Mouse (Mus musculus): ENCODE results near the gene Phyhd1.

DNA sequence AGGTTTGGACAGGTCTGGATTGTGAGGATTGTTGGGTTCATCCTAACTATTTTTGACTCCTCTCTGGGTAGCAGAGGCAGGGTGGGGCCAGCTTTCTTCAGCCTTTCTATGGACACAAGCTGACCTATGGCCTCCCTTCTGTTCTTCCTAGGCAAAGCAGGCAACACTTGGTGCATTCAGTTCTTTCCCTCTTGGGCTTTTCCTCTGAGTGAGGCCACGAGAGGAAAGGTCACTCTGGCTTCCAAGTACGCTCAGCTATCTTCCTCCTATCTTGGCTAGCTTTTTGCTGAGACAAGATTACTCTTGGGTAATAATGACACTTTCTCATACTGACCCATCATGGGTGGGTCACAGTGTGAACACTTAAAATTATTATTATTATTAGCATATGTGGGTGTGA is 17.2 kb downstream of the Phyhd1 start:
- TF ChIP-seq CTCF (IDR thresholded peaks at IDR 0.05; ENCODE audit: low read depth): no peak
- TF ChIP-seq EP300 (IDR thresholded peaks at IDR 0.05; ENCODE audit: low read depth): no peak

Measured in liver, embryonic 14.5 days (tissue).